Comparison of ENCODE assay signal across 8 mouse cellular contexts in the genomic region with DNA sequence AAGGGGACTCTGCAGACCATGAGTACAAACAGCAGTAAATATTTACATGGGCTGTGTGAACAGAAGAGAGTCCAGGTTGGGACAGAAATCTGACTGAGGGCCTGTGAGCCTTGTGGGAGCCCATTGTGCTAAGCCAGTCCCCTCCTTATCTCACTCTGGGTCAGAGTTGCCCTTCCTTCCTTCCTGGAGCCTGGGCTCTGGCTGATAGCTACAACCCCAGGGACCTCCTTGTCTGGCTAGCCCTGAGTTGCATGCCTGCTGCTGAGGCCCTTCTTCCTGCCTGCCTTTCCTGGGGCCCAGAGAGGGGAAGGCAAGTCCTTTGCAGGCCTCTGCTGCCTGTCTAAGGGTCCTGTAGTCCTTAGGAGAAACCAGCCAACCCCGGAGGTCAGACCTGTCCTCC. TPM values are rescaled to one million over a fixed set of nuclear protein-coding genes. Genes with fewer than 3 reads are reported as not detected.
DNase-seq lines count a peak whose midpoint lies in the region; ATAC-seq lines count a peak whose summit lies in the region.

No protein-coding gene starts in this region.

- 64% methylated on average over 1 of the region's 1 CpGs for WGBS in neural tube, embryonic 11.5 days
- WGBS in heart, embryonic 12.5 days: 13% methylated on average over 1 of the region's 1 CpGs
- 7% methylated on average over 1 of the region's 1 CpGs for WGBS in kidney, embryonic 16.5 days

- peaks cover 6% of the 10 kb centered on the region for H3K36me3 ChIP-seq in neural tube, embryonic 11.5 days (ENCODE audit: control insufficient read depth, insufficient read depth, low read length)
- H3K36me3 ChIP-seq in heart, embryonic 12.5 days: peaks cover 16% of the 10 kb centered on the region
- peaks cover 19% of the 10 kb centered on the region for H3K36me3 ChIP-seq in kidney, embryonic 16.5 days (ENCODE audit: insufficient read depth, low read length)

- no peaks in the 10 kb centered on the region for H3K9me3 ChIP-seq in neural tube, embryonic 11.5 days (ENCODE audit: control insufficient read depth, low read length)
- no peaks in the 10 kb centered on the region for H3K9me3 ChIP-seq in heart, embryonic 12.5 days (replicated peaks)
- no peaks in the 10 kb centered on the region for H3K9me3 ChIP-seq in kidney, embryonic 16.5 days (ENCODE audit: low read length)

- no peaks in the 10 kb centered on the region for H3K27me3 ChIP-seq in neural tube, embryonic 11.5 days (ENCODE audit: control insufficient read depth, insufficient read depth, low read length)
- no peaks in the 10 kb centered on the region for H3K27me3 ChIP-seq in heart, embryonic 12.5 days (replicated peaks)
- H3K27me3 ChIP-seq in kidney, embryonic 16.5 days (ENCODE audit: insufficient read depth, low read length): no peaks in the 10 kb centered on the region

- ATAC-seq in neural tube, embryonic 11.5 days (ENCODE audit: insufficient read depth, low FRiP score, low TSS enrichment): no peak
- peak; percentile 88 for ATAC-seq in heart, embryonic 12.5 days (ENCODE audit: insufficient number of reproducible peaks, low FRiP score)
- peak; percentile 72 for ATAC-seq in kidney, embryonic 16.5 days (ENCODE audit: low FRiP score, low TSS enrichment)
- no peak for ATAC-seq in inflammation-experienced regulatory T-cells, adult 6 months

- H3K4me1 ChIP-seq in neural tube, embryonic 11.5 days (ENCODE audit: control insufficient read depth, insufficient read depth, low read length): no peaks in the 10 kb centered on the region
- peaks cover 83% of the 10 kb centered on the region for H3K4me1 ChIP-seq in heart, embryonic 12.5 days (replicated peaks)
- peaks cover 78% of the 10 kb centered on the region for H3K4me1 ChIP-seq in kidney, embryonic 16.5 days (ENCODE audit: insufficient read depth, low read length)

- no peak for DNase-seq in neural tube, embryonic 11.5 days (ENCODE audit: low spot score)
- DNase-seq in neural tube, embryonic 10.5 days (ENCODE audit: extremely low spot score, low spot score): no peak
- DNase-seq in lung, postnatal 14 days: peak; percentile 67
- DNase-seq in gastrocnemius, postnatal 4 days (ENCODE audit: low spot score in 2 of 2): no peak
- DNase-seq in thymus, postnatal 25 days: no peak

- H3K4me3 ChIP-seq in neural tube, embryonic 11.5 days (ENCODE audit: low read depth, low read length): no peak overlapping the region
- no peak overlapping the region for H3K4me3 ChIP-seq in heart, embryonic 12.5 days
- no peak overlapping the region for H3K4me3 ChIP-seq in kidney, embryonic 16.5 days (ENCODE audit: low read length)

- no peak overlapping the region for H3K9ac ChIP-seq in neural tube, embryonic 11.5 days (ENCODE audit: low read length)
- H3K9ac ChIP-seq in heart, embryonic 12.5 days: peak overlapping the region; percentile 51
- peak overlapping the region; percentile 57 for H3K9ac ChIP-seq in kidney, embryonic 16.5 days (replicated peaks; ENCODE audit: low read length)

- H3K4me2 ChIP-seq in neural tube, embryonic 11.5 days (ENCODE audit: low read depth): no peak overlapping the region
- peak overlapping the region; percentile 6 for H3K4me2 ChIP-seq in heart, embryonic 12.5 days
- H3K4me2 ChIP-seq in kidney, embryonic 16.5 days (replicated peaks; ENCODE audit: low read depth, low read length): 0 out of 2 replicates have a peak overlapping the region, but pooled peaks have one; percentile 3

- peak overlapping the region; percentile 23; the same call in 1 of the 2 replicates for H3K27ac ChIP-seq in neural tube, embryonic 11.5 days (ENCODE audit: low read depth, low read length)
- H3K27ac ChIP-seq in heart, embryonic 12.5 days (ENCODE audit: poor library complexity, severe bottlenecking): peak overlapping the region; percentile 92
- peak overlapping the region; percentile 97 for H3K27ac ChIP-seq in kidney, embryonic 16.5 days (ENCODE audit: low read length)

RNA-seq across cellular contexts. Expression of gene Trim8, which starts 46.5 kb away (rescaled TPM):
- polyA plus RNA-seq in neural tube, embryonic 11.5 days (2014; fragmentation: Nextera tagmentation; extraction: Ambion mirVana): 26.6 and 28.7 TPM in 2 replicates
- 24.1 and 24.2 TPM in 2 replicates for polyA plus RNA-seq in heart, embryonic 12.5 days (2016; fragmentation: Nextera tagmentation; extraction: Ambion mirVana)
- polyA plus RNA-seq in kidney, embryonic 16.5 days (2015; fragmentation: Nextera tagmentation; extraction: Ambion mirVana): 22.2 and 26.0 TPM in 2 replicates
- 10 to 100 TPM; 40.4 to 41.4 TPM for total RNA-seq in gastrocnemius, postnatal 4 days (2021)
- polyA plus RNA-seq in inflammation-experienced regulatory T-cells, adult 6 months (2017; shearing (Covaris generic)): 10 to 100 TPM; 24.1 to 26.3 (median 25.9) TPM

RNA-seq across cellular contexts. Expression of gene Sufu, which starts 58.3 kb away (rescaled TPM):
- 44.1 and 45.0 TPM in 2 replicates for polyA plus RNA-seq in neural tube, embryonic 11.5 days (2014; fragmentation: Nextera tagmentation; extraction: Ambion mirVana)
- polyA plus RNA-seq in heart, embryonic 12.5 days (2016; fragmentation: Nextera tagmentation; extraction: Ambion mirVana): 24.1 and 27.2 TPM in 2 replicates
- polyA plus RNA-seq in kidney, embryonic 16.5 days (2015; fragmentation: Nextera tagmentation; extraction: Ambion mirVana): 50.7 and 54.0 TPM in 2 replicates
- total RNA-seq in gastrocnemius, postnatal 4 days (2021): 10 to 100 TPM; 20.1 to 23.5 TPM
- 10 to 100 TPM; 10.7 to 13.6 (median 12.5) TPM for polyA plus RNA-seq in inflammation-experienced regulatory T-cells, adult 6 months (2017; shearing (Covaris generic))

RNA-seq across cellular contexts. Expression of gene Actr1a, which starts 59.5 kb away (rescaled TPM):
- 238 and 262 TPM in 2 replicates for polyA plus RNA-seq in neural tube, embryonic 11.5 days (2014; fragmentation: Nextera tagmentation; extraction: Ambion mirVana)
- polyA plus RNA-seq in heart, embryonic 12.5 days (2016; fragmentation: Nextera tagmentation; extraction: Ambion mirVana): 118 and 120 TPM in 2 replicates
- polyA plus RNA-seq in kidney, embryonic 16.5 days (2015; fragmentation: Nextera tagmentation; extraction: Ambion mirVana): 143 and 144 TPM in 2 replicates
- total RNA-seq in gastrocnemius, postnatal 4 days (2021): 10 to 100 TPM; 80.8 to 88.7 TPM
- polyA plus RNA-seq in inflammation-experienced regulatory T-cells, adult 6 months (2017; shearing (Covaris generic)): 100 to 1,000 TPM in 1 of 3 experiments, 10 to 100 TPM in 2; 77.1 to 105 (median 78.0) TPM

Comparison
In these comparisons a context has a peak if more than half of its experiments do, and no peak if none do; other contexts are left out.
1. ATAC-seq: peak in heart, embryonic 12.5 days (single experiment) and kidney, embryonic 16.5 days (single experiment); none in neural tube, embryonic 11.5 days (single experiment) and inflammation-experienced regulatory T-cells, adult 6 months (single experiment).
2. H3K27ac ChIP-seq: peak in every context shown above with its lines; median percentile 97 in kidney, embryonic 16.5 days; 92 in heart, embryonic 12.5 days; 23 in neural tube, embryonic 11.5 days.